Mouse (Mus musculus) kidney, embryonic 16.5 days (tissue): Measurements from ENCODE around the gene Ugt1a10. TPM values are rescaled to one million over a fixed set of nuclear protein-coding genes. Genes with fewer than 3 reads are reported as not detected.
"Not testable (repeated sequence)": the region's sequence is repeated elsewhere in the genome, so short reads cannot be mapped to it uniquely, and the experiment has no call there.

Source experiments
- ATAC-seq: fragments of 200-750 bp; cut with Nextera tagmentation; 2 replicates; pipeline ENCODE4 v1.8.0; 2017; ENCODE audit warnings: moderate TSS enrichment; ENCODE audit not compliant: low FRiP score, low TSS enrichment
- H3K27ac ChIP-seq: fragments of 300-500 bp; sonication (generic); 2 replicates; pipeline ENCODE4 v1.5.1; 2014; ENCODE audit warnings: low read length
- H3K27me3 ChIP-seq: fragments of 300-500 bp; sonication (generic); 2 replicates; pipeline ENCODE4 v1.6.1; 2014; ENCODE audit warnings: low read length, control low read depth, mixed read lengths; ENCODE audit not compliant: insufficient read depth
- H3K36me3 ChIP-seq: fragments of 300-500 bp; sonication (generic); 2 replicates; pipeline ENCODE4 v1.6.1; 2014; ENCODE audit warnings: low read length, control low read depth, mixed read lengths; ENCODE audit not compliant: insufficient read depth
- H3K4me1 ChIP-seq: fragments of 300-500 bp; sonication (generic); 2 replicates; pipeline ENCODE4 v1.6.1; 2014; ENCODE audit warnings: low read length, control low read depth, mixed read lengths; ENCODE audit not compliant: insufficient read depth
- H3K4me2 ChIP-seq: fragments of 300-500 bp; sonication (generic); replicated peaks from 2 replicates; pipeline ENCODE4 v1.6.1; 2014; ENCODE audit warnings: low read depth, low read length
- H3K4me3 ChIP-seq: fragments of 300-500 bp; sonication (generic); 2 replicates; pipeline ENCODE4 v1.5.1; 2014; ENCODE audit warnings: mild to moderate bottlenecking, low read length
- H3K9ac ChIP-seq: fragments of 300-500 bp; sonication (generic); replicated peaks from 2 replicates; pipeline ENCODE4 v1.6.1; 2014; ENCODE audit warnings: low read length
- H3K9me3 ChIP-seq: fragments of 300-500 bp; sonication (generic); 2 replicates; pipeline ENCODE4 v1.6.1; 2016; ENCODE audit warnings: low read length, control low read depth
- WGBS: fragments of 180-500 bp; shearing (Covaris S2); extraction: QIAGEN DNeasy Blood & Tissue Kit; methylation state at CpG from one replicate; pipeline ENCODE4 v1.1.7; 2014; 5-methylcytosine and 5-hydroxymethylcytosine counted together
- polyA plus RNA-seq: library from polyadenylated mRNA; unstranded; fragments of >200 nt; fragmentation: Nextera tagmentation; extraction: Ambion mirVana; gene quantifications from 2 replicates; pipeline ENCODE4 v1.2.1, GENCODE M21; 2015

Ugt1a10 gene
- polyA plus RNA-seq = 25.3 and 28.9 TPM in 2 replicates

DNA sequence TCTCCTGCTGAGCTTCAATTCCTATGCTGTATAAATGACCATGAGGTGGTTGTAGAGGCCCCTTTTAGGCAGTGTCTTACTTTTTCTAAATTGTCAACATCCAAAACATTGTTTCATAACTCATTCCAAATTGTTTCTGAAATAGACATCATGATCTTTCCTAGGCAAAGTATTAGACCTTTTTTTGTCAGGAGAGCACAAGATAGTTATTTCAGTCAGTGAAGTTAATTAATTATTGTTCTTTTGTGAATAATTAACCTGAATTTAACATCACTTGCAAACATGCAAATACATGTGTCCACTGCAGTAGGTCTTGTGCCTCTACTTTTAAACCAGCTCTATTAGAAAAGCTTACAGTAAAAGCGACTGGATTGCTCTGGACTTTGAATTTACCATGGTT lies at the start of gene Ugt1a10:
TSS of gene Ugt1a10 (plus strand) at position 301 of the 400 bp plus-strand sequence.
- Histone ChIP-seq H3K27me3 (no peaks in the 10 kb centered on the region), H3K9ac (no peak within 1 kb of the TSS), H3K36me3 (no peaks in the 10 kb centered on the region), H3K4me3 (no peak within 1 kb of the TSS), H3K27ac (peak within 1 kb of the TSS; percentile 65; the same call in 1 of the 2 replicates), H3K4me1 (no peaks in the 10 kb centered on the region), H3K9me3 (no peaks in the 10 kb centered on the region), H3K4me2 (no peak within 1 kb of the TSS)
- WGBS = 77% methylated on average over 1 of the region's 1 CpGs
- ATAC-seq = no peak

DNA sequence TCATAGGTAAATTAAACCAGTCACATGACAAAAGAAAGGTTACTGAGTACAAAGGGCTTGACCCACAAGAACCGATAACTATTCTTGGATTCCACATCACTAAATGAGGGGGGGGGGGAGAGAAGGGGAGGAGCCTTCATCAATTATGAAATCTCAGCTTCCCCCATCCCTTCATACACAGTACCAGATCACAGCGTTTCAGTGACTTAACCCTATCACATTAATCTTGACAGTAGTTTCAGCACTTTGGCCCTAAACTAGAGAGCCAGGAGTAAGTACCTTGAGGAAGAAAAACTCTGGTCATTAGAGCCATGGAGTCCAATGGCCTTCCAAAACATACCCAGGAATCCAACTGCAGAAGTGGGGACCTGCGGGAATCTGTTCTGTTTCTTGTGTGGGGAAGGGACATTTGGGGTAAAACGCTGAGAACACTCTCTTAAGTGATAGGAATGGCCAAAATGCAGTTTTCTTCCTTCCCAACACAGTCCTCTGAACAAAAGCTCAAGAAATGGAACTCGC lies 47.4 kb upstream of the Ugt1a10 start:
- H3K27me3 ChIP-seq = no peaks in the 10 kb centered on the region
- peaks cover 9% of the 10 kb centered on the region for H3K36me3 ChIP-seq
- H3K4me3 ChIP-seq = peak overlapping the region; percentile 79
- WGBS = 3% methylated on average over 5 of the region's 5 CpGs
- H3K27ac ChIP-seq = peak overlapping the region; percentile 89
- peak overlapping the region; percentile 78 for H3K4me2 ChIP-seq
- peak overlapping the region; percentile 89 for H3K9ac ChIP-seq
- peak; percentile 62 for ATAC-seq
- no peaks in the 10 kb centered on the region for H3K9me3 ChIP-seq
- peaks cover 16% of the 10 kb centered on the region for H3K4me1 ChIP-seq

DNA sequence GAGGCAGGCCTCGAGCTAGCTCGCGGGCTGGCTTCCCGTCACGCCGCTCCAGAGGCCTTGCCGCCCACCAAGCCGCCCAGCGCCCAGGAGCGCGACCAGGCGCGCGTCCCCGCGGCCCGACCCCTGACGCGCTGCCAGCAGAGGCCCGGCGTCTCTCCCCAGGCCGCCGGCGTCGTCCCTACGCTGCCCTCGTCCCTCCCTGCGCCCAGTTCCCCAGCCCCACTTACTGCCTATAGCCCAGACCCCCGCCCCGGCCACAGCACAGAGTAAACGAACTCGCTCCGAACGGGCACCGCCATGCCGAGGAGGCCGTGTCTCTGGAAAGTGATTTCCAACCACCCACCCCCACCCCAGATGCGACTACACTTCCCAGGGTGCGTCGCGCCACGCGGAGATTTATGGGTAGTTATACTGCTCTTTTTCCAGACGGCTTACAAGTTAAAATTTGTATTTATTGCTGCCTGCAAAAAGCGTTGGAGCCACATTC lies 46.9 kb upstream of the Ugt1a10 start, which contains the start of gene Usp40:
TSS of gene Usp40 (minus strand) at position 341 of the 487 bp plus-strand sequence.
- peak within 1 kb of the TSS; percentile 89 for H3K27ac ChIP-seq
- peak; percentile 97 for ATAC-seq
- WGBS = under 1% methylated on average over 44 of the region's 45 CpGs
- peak within 1 kb of the TSS; percentile 78 for H3K4me2 ChIP-seq
- peak within 1 kb of the TSS; percentile 79 for H3K4me3 ChIP-seq
- no peaks in the 10 kb centered on the region for H3K27me3 ChIP-seq
- H3K4me1 ChIP-seq = peaks cover 16% of the 10 kb centered on the region
- H3K9ac ChIP-seq = peak within 1 kb of the TSS; percentile 89
- H3K9me3 ChIP-seq = no peaks in the 10 kb centered on the region
- peaks cover 4% of the 10 kb centered on the region; the same call in 1 of the 2 replicates for H3K36me3 ChIP-seq

DNA sequence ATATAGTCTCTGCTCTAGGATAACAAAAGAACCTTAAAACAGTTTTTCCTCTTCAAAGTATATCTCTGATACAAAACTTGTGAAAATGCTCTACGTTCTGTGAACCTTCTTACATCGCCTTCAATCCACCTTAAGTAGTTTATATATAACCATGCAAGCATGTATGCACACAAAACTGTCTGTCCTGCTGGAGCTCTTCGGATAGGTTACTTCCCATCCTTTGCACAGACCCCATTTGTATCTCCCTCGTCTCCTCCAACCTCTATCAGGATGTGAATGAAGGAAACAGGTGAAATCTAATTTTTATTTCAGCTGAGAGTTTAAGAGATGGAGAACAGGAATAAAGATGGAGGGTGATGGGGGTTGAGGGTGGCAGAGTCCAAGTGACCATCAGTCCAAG lies 46.5 kb upstream of the Ugt1a10 start:
- no peaks in the 10 kb centered on the region for H3K9me3 ChIP-seq
- H3K27ac ChIP-seq = no peak overlapping the region
- H3K36me3 ChIP-seq = peaks cover 3% of the 10 kb centered on the region; the same call in 1 of the 2 replicates
- no peak for ATAC-seq
- peak overlapping the region; percentile 78 for H3K4me2 ChIP-seq
- H3K27me3 ChIP-seq = no peaks in the 10 kb centered on the region
- H3K4me3 ChIP-seq = peak overlapping the region; percentile 79
- H3K9ac ChIP-seq = peak overlapping the region; percentile 89
- 41% methylated on average over 4 of the region's 4 CpGs for WGBS
- H3K4me1 ChIP-seq = peaks cover 16% of the 10 kb centered on the region

DNA sequence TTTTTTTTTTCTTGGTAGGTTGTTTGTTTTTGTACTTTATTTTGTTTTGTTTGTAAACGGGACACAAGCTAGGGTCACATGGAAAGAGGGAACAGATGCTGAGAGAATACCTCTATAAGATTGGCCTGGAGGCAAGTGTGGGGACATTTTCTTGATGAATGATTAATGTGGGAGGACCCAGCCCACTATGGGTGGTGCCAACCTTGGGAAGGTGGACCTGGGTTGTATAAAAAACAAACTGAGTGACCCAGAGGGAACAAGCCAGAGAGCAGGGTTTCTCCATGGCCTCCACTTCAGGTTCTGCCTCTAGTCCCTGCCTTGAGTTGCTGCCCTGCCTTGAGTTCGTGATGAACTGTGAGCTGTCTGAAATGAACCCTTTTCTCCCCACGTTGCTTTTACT lies 45.7 kb upstream of the Ugt1a10 start:
- H3K27me3 ChIP-seq = no peaks in the 10 kb centered on the region
- ATAC-seq = no peak
- H3K4me1 ChIP-seq = peaks cover 16% of the 10 kb centered on the region
- no peak overlapping the region for H3K9ac ChIP-seq
- no peak overlapping the region for H3K27ac ChIP-seq
- H3K4me3 ChIP-seq = no peak overlapping the region
- H3K36me3 ChIP-seq = no peaks in the 10 kb centered on the region
- H3K9me3 ChIP-seq = 0 out of 2 replicates have a peak, but pooled peaks cover 2% of the 10 kb centered on the region
- no peak overlapping the region for H3K4me2 ChIP-seq
- WGBS = 72% methylated on average over 3 of the region's 3 CpGs

DNA sequence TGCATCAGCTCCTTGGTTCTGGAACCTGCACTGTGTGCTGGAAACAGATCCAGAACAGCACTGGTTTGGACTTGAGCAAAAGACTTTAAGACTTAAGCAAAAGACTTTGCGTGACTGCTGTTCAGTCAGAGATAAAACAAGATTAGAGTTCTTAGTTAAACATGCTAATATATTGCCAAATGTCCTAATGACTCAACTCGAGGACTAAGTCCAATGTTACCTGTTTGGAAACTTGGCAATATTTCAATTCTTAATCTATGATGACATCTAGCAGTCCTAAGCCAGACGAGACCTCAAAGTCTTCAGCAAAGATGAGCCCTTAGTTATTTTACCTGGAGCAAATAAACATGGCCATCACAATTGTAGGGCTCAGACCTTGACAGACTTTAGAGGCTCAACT lies 41.5 kb upstream of the Ugt1a10 start:
- no peak for ATAC-seq
- Histone ChIP-seq H3K4me2 (no peak overlapping the region), H3K4me1 (0 out of 2 replicates have a peak, but pooled peaks cover 2% of the 10 kb centered on the region), H3K9ac (no peak overlapping the region), H3K27ac (no peak overlapping the region), H3K9me3 (0 out of 2 replicates have a peak, but pooled peaks cover 7% of the 10 kb centered on the region), H3K27me3 (no peaks in the 10 kb centered on the region), H3K4me3 (no peak overlapping the region), H3K36me3 (no peaks in the 10 kb centered on the region)
- 72% methylated on average over 3 of the region's 3 CpGs for WGBS

DNA sequence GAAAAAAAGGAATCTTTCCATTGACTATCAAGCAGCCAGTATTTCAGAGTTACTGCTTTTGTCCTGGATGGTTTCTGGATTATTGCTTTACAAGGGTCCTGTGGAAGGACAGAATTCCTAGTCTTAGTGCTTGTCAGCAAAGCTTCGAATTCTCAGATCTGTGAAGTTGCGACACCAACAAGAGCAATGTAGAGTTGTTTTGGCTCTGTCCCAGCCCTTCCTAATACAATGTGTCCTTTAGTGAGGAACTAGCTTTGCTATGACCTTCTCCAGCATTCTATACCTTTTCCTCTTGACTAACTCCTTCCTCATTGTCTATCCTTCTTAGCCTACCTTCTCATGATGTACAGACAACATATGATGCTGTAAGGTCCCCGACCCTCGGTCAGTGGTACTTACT lies 41.0 kb upstream of the Ugt1a10 start:
- no peak for ATAC-seq
- 91% methylated on average over 4 of the region's 4 CpGs for WGBS
- no peak overlapping the region for H3K4me2 ChIP-seq
- H3K36me3 ChIP-seq = no peaks in the 10 kb centered on the region
- no peak overlapping the region for H3K4me3 ChIP-seq
- 0 out of 2 replicates have a peak, but pooled peaks cover 7% of the 10 kb centered on the region for H3K9me3 ChIP-seq
- no peak overlapping the region for H3K9ac ChIP-seq
- no peaks in the 10 kb centered on the region for H3K4me1 ChIP-seq
- H3K27me3 ChIP-seq = no peaks in the 10 kb centered on the region
- H3K27ac ChIP-seq = no peak overlapping the region

DNA sequence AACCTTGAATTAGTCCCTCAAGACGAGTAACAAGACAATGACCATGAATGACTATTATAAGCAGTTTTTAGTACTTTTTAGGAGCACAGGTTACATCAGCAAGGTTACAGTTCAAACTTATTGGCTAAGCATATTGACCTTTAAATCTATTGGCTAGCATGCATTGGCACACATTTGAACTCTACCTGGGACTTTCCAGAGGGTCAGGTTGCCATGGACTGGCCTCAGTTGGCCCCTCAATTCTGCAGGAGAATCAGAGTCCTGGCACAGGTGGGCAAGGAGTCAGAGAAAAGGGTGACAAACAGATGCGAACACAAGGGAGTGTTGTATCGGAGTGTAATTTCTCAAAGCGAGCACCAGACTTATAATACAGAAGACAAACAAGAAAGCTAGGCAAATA lies 40.5 kb upstream of the Ugt1a10 start:
- no peaks in the 10 kb centered on the region for H3K36me3 ChIP-seq
- H3K9ac ChIP-seq = no peak overlapping the region
- no peak for ATAC-seq
- H3K27me3 ChIP-seq = no peaks in the 10 kb centered on the region
- H3K9me3 ChIP-seq = 0 out of 2 replicates have a peak, but pooled peaks cover 7% of the 10 kb centered on the region
- no peak overlapping the region for H3K4me2 ChIP-seq
- H3K27ac ChIP-seq = no peak overlapping the region
- no peak overlapping the region for H3K4me3 ChIP-seq
- 94% methylated on average over 4 of the region's 4 CpGs for WGBS
- no peaks in the 10 kb centered on the region for H3K4me1 ChIP-seq

DNA sequence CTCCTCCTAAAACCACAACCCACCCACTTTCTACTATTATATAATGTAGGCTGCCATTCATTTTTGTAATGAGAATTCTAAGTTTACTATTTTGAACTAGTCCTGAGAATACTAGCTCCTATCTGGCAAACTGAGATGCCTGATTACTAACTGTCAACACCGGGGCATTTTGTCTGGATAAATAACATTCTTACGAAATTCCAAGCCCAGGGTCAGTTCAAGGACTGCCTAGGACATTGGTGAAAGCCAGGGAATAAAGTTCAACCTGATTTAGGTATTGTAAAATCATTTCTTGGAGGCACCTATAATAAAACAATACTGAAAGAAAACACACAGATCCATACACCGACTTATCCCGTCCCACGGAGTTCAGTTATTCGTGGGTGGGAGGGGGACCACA lies 39.8 kb upstream of the Ugt1a10 start:
- Histone ChIP-seq H3K4me3 (no peak overlapping the region), H3K9me3 (0 out of 2 replicates have a peak, but pooled peaks cover 7% of the 10 kb centered on the region), H3K4me2 (no peak overlapping the region), H3K27ac (no peak overlapping the region), H3K4me1 (no peaks in the 10 kb centered on the region), H3K36me3 (no peaks in the 10 kb centered on the region), H3K27me3 (no peaks in the 10 kb centered on the region), H3K9ac (no peak overlapping the region)
- ATAC-seq = no peak
- 93% methylated on average over 6 of the region's 6 CpGs for whole genome bisulfite sequencing

DNA sequence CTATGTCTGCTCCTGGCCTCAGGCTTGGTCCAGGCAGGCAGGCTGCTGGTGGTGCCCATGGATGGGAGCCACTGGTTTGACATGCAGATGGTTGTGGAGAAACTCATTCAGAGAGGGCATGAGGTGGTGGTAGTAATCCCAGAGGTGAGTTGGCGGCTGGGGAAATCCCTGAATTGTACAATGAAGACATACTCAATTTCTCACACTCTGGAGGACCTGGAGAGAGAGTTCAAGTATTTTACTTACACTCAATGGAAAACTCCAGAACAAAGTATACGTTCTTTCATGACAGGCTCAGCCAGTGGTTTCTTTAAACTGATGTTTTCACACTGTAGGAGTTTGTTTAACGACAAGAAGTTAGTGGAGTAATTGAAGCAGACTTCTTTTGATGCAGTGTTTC lies 29.9 kb upstream of the Ugt1a10 start:
- whole genome bisulfite sequencing = 67% methylated on average over 3 of the region's 3 CpGs
- not testable (repeated sequence) for H3K27ac ChIP-seq, H3K4me3 ChIP-seq, H3K36me3 ChIP-seq, H3K9me3 ChIP-seq, ATAC-seq, H3K4me1 ChIP-seq, H3K4me2 ChIP-seq, H3K9ac ChIP-seq, H3K27me3 ChIP-seq
